Mouse (Mus musculus) midbrain, embryonic 16.5 days (tissue): ENCODE data around the gene Slc6a17. TPM values are rescaled to one million over a fixed set of nuclear protein-coding genes. Genes with fewer than 3 reads are reported as not detected.

Source experiments
- ATAC-seq: fragments of 200-750 bp; cut with Nextera tagmentation; 2 replicates; pipeline ENCODE4 v1.8.0; 2017; ENCODE audit warnings: moderate TSS enrichment
- H3K27ac ChIP-seq: fragments of 300-500 bp; sonication (generic); 2 replicates; pipeline ENCODE4 v1.5.1; 2014; ENCODE audit warnings: mild to moderate bottlenecking, low read length, mixed read lengths
- H3K27me3 ChIP-seq: fragments of 300-500 bp; sonication (generic); 2 replicates; pipeline ENCODE4 v1.6.1; 2014; ENCODE audit warnings: low read depth, low read length, mixed read lengths; ENCODE audit not compliant: control insufficient read depth, insufficient read depth
- H3K36me3 ChIP-seq: fragments of 300-500 bp; sonication (generic); 2 replicates; pipeline ENCODE4 v1.6.1; 2014; ENCODE audit warnings: mild to moderate bottlenecking, low read length, moderate library complexity, mixed read lengths; ENCODE audit not compliant: control insufficient read depth, insufficient read depth
- H3K4me1 ChIP-seq: fragments of 300-500 bp; sonication (generic); 2 replicates; pipeline ENCODE4 v1.6.1; 2014; ENCODE audit warnings: mild to moderate bottlenecking, low read length, mixed read lengths; ENCODE audit not compliant: control insufficient read depth, insufficient read depth
- H3K4me2 ChIP-seq: fragments of 300-500 bp; sonication (generic); 2 replicates; pipeline ENCODE4 v1.6.1; 2014; ENCODE audit warnings: mild to moderate bottlenecking, low read length, mixed read lengths
- H3K4me3 ChIP-seq: fragments of 300-500 bp; sonication (generic); 2 replicates; pipeline ENCODE4 v1.5.1; 2014; ENCODE audit warnings: low read depth, mild to moderate bottlenecking, low read length, moderate library complexity, mixed read lengths
- H3K9ac ChIP-seq: fragments of 300-500 bp; sonication (generic); 2 replicates; pipeline ENCODE4 v1.6.1; 2014; ENCODE audit warnings: low read depth, low read length, mixed read lengths
- H3K9me3 ChIP-seq: fragments of 300-500 bp; sonication (generic); replicated peaks from 2 replicates; pipeline ENCODE4 v1.6.1; 2014; ENCODE audit warnings: mild to moderate bottlenecking, low read length, mixed read lengths; ENCODE audit not compliant: control insufficient read depth, poor library complexity, severe bottlenecking
- WGBS: fragments of 180-500 bp; shearing (Covaris S2); extraction: QIAGEN DNeasy Blood & Tissue Kit; methylation state at CpG from one replicate; pipeline ENCODE4 v1.1.7; 2014; 5-methylcytosine and 5-hydroxymethylcytosine counted together
- polyA plus RNA-seq: library from polyadenylated mRNA; unstranded; fragments of >200 nt; fragmentation: Nextera tagmentation; extraction: Ambion mirVana; gene quantifications from 2 replicates; pipeline ENCODE4 v1.2.1, GENCODE M21; 2015

Gene Slc6a17
- polyA plus RNA-seq, 1 experiment from 2014 or later = 23.3 TPM

GRCm38 (mm10) chr3:107508696-107509095 lies 9.1 kb downstream of the Slc6a17 start:
- no peaks in the 10 kb centered on the region for H3K36me3 ChIP-seq
- no peak overlapping the region for H3K9ac ChIP-seq
- H3K27me3 ChIP-seq = no peaks in the 10 kb centered on the region
- H3K4me2 ChIP-seq = no peak overlapping the region
- no peak overlapping the region for H3K4me3 ChIP-seq
- WGBS = 80% methylated on average over 8 of the region's 8 CpGs
- ATAC-seq = no peak
- no peak overlapping the region for H3K27ac ChIP-seq
- H3K9me3 ChIP-seq = no peaks in the 10 kb centered on the region
- H3K4me1 ChIP-seq = peaks cover 8% of the 10 kb centered on the region

GRCm38 (mm10) chr3:107507966-107508365 lies 9.9 kb downstream of the Slc6a17 start:
- Histone ChIP-seq H3K4me2 (no peak overlapping the region), H3K27me3 (no peaks in the 10 kb centered on the region), H3K36me3 (no peaks in the 10 kb centered on the region), H3K9me3 (no peaks in the 10 kb centered on the region), H3K27ac (no peak overlapping the region), H3K9ac (no peak overlapping the region), H3K4me1 (peaks cover 8% of the 10 kb centered on the region), H3K4me3 (no peak overlapping the region)
- ATAC-seq = no peak
- 90% methylated on average over 9 of the region's 9 CpGs for WGBS

- H3K4me1 ChIP-seq = peaks cover 15% of the 10 kb centered on the region
These were observed 11.3 kb downstream of the Slc6a17 start for GRCm38 (mm10) chr3:107506531-107506930.

DNA sequence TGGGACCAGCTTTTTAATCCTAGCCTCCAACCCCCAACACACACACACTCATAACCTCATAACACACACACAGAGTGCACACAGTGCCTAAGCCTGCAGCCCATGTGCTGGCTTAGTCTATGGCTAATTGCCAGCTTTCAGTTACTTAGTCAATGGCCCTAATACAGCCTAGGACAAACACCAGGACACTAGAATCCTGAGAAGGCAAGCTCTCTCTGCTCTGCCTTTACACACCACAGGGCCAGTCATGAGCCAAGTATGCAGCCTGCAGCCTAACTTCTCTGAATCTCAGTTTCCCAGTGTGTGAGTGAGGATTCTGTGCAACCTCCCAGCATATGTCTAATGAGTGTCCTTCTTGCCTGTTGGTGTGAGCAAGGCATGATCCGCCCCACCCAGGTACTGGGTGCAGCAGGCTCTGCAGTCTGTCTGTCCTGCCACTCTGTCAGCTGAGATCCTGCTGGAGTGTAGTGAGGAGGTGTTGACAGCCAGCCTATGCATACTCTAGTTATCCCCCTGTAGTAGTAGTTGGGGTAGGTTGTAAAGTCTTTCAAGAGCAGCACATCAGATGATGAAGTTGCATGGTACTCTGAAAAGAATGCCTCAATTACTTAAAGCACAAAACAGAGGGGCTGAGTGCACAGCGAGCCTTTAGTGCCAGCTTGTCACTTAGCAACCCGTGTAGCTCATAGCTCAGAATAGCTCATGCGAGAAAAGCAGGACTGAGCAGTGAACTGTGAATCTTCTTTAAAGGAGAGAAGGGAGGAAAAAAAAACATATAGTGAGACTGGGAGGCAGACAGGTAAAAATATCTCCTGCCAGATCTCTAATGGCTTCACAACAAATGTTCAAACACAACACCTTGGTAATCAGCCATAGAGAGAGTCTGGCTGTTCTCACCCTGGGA lies 12.1 kb downstream of the Slc6a17 start:
- no peak overlapping the region for H3K4me3 ChIP-seq
- H3K4me1 ChIP-seq = peaks cover 20% of the 10 kb centered on the region
- no peak overlapping the region for H3K9ac ChIP-seq
- H3K27me3 ChIP-seq = no peaks in the 10 kb centered on the region
- peak; percentile 62 for ATAC-seq
- 18% methylated on average over 4 of the region's 4 CpGs for WGBS
- H3K36me3 ChIP-seq = no peaks in the 10 kb centered on the region
- no peaks in the 10 kb centered on the region for H3K9me3 ChIP-seq
- H3K27ac ChIP-seq = peak overlapping the region; percentile 54
- no peak overlapping the region for H3K4me2 ChIP-seq

More at GRCm38 (mm10) chr3:107506531-107506930, 11.3 kb downstream of the Slc6a17 start:
- ATAC-seq = no peak
- no peaks in the 10 kb centered on the region for H3K9me3 ChIP-seq
- H3K27me3 ChIP-seq = no peaks in the 10 kb centered on the region
- WGBS = 49% methylated on average over 4 of the region's 4 CpGs
- no peaks in the 10 kb centered on the region for H3K36me3 ChIP-seq
- peak overlapping the region; percentile 54; the same call in 1 of the 2 replicates for H3K27ac ChIP-seq
- no peak overlapping the region for H3K9ac ChIP-seq
- H3K4me2 ChIP-seq = no peak overlapping the region
- H3K4me3 ChIP-seq = no peak overlapping the region

GRCm38 (mm10) chr3:107504542-107504941 lies 13.3 kb downstream of the Slc6a17 start:
- Histone ChIP-seq H3K27ac (no peak overlapping the region), H3K9me3 (no peaks in the 10 kb centered on the region), H3K9ac (no peak overlapping the region), H3K36me3 (no peaks in the 10 kb centered on the region; the same call in 1 of the 2 replicates), H3K4me2 (no peak overlapping the region), H3K4me1 (peaks cover 20% of the 10 kb centered on the region), H3K27me3 (no peaks in the 10 kb centered on the region), H3K4me3 (no peak overlapping the region)
- 69% methylated on average over 1 of the region's 1 CpGs for WGBS
- no peak for ATAC-seq

DNA sequence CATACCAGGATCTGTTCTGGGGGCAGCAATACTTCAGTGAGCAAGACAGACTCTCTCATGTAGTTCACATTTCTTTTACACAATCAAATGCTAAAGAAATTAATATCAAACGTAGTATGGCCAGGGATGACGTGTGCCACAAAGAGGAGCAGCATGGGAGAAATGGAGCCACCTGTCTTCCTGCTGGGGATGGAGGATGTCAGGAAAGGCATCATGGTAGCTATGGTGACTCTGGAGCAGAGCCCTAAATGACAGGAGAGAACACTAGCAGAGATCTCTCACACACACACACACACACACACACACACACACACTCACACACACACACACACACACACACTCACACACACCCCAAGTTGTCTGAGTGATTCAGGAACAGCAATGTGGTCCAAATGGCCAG lies 14.1 kb downstream of the Slc6a17 start:
- Histone ChIP-seq H3K36me3 (no peaks in the 10 kb centered on the region; the same call in 1 of the 2 replicates), H3K9me3 (no peaks in the 10 kb centered on the region), H3K9ac (no peak overlapping the region), H3K27ac (no peak overlapping the region), H3K4me1 (peaks cover 20% of the 10 kb centered on the region), H3K4me2 (no peak overlapping the region), H3K27me3 (no peaks in the 10 kb centered on the region), H3K4me3 (no peak overlapping the region)
- no peak for ATAC-seq
- 62% methylated on average over 2 of the region's 2 CpGs for WGBS

DNA sequence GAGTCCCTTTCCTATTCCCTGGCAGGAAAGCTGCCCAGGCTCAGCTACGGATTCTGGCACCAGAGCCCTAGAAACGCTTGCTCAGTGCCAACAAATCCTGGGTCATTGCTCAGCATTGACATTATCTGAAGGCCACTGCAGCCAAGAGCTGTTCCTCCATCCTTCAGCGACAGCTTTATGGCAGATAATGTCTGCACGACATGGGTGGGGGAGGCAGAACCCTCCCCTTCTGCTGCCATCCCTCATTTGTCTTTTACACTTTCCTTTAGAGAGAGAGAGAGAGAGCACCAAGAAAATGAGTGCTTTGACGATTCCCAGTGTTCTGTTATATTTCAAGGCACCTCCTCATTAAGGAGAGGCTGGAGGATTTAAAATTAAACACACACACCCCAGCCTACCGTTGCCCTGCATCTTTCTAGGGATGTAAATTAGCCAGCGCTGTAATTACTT lies 16.1 kb downstream of the Slc6a17 start:
- Histone ChIP-seq H3K27me3 (no peaks in the 10 kb centered on the region), H3K9me3 (no peaks in the 10 kb centered on the region), H3K4me3 (no peak overlapping the region), H3K4me2 (no peak overlapping the region), H3K9ac (no peak overlapping the region), H3K4me1 (peaks cover 20% of the 10 kb centered on the region), H3K27ac (peak overlapping the region; percentile 54), H3K36me3 (peaks cover 2% of the 10 kb centered on the region)
- 0 out of 2 replicates have a peak, but pooled peaks have one; percentile 23 for ATAC-seq
- WGBS = 45% methylated on average over 7 of the region's 7 CpGs

DNA sequence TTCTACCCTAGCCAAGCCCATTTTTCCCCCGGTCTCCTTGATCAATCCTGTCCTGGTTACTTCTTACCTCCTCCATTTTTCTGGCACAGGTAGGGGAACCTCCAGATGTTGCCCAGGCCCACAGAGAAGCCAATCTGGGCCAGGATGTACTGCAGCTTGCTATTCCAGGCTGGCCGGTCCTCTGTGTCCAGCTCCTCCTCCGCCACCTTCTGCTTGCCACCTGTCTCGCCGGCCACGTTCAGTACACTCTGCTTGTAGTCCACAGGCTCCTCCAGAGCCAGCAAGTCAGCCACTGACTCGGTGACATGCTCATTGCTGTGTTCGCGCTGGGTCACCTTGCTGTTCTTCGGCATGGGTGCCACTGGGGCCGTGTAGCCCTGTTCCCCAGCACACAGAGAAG lies 17.5 kb downstream of the Slc6a17 start:
- peaks cover 19% of the 10 kb centered on the region for H3K4me1 ChIP-seq
- 94% methylated on average over 11 of the region's 11 CpGs for WGBS
- H3K27ac ChIP-seq = no peak overlapping the region
- ATAC-seq = no peak
- H3K9ac ChIP-seq = no peak overlapping the region
- H3K27me3 ChIP-seq = no peaks in the 10 kb centered on the region
- H3K4me2 ChIP-seq = no peak overlapping the region
- peaks cover 2% of the 10 kb centered on the region for H3K36me3 ChIP-seq
- H3K4me3 ChIP-seq = no peak overlapping the region
- H3K9me3 ChIP-seq = no peaks in the 10 kb centered on the region
